Mouse (Mus musculus): ENCODE results near the gene Unc5b.

DNA sequence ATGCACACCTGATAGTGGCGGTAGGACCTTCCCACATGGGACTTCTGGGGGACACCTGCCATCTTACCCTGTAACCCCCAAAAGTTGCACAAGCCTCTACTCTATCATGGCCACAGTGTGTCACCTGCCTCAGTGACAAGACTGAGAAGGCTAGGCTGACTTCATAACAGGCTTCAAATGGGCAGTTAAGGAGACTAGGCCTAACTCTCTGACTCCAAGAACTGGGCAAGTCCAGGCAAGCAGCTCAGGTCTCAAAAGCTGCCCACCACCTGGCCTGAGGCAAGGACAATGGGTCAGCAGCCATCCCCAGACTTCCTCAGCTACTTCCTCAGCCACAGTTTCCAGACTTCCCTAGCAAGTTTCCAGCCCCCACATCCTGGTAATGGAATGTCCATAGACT, 95.6 kb downstream of the Unc5b start:
- TF ChIP-seq POLR2A (IDR thresholded peaks at IDR 0.05; ENCODE audit: low read depth, low read length) (no peak), ZNF384 (IDR thresholded peaks at IDR 0.05; ENCODE audit: low read depth, low read length) (no peak), POLR2AphosphoS2 (IDR thresholded peaks at IDR 0.05; ENCODE audit: low read depth, low read length) (no peak), SMC3 (IDR thresholded peaks at IDR 0.05; ENCODE audit: low read depth, low read length) (no peak), CTCF (conservative IDR thresholded peaks at IDR 0.05 in 1 of 2, IDR thresholded peaks at IDR 0.05 in 1 of 2; ENCODE audit: low read depth in 2 of 2, low read length in 2 of 2) (no peak)
